19 mouse cellular contexts compared by ENCODE assay signal in genomic region chr11:84048411-84048810, GRCm38 (mm10). TPM values are rescaled to one million over a fixed set of nuclear protein-coding genes. Genes with fewer than 3 reads are reported as not detected.
DNase-seq lines count a peak whose midpoint lies in the region; ATAC-seq and TF ChIP-seq lines count a peak whose summit lies in the region.
"Had no signal": no experiment of that assay in that cellular context is flagged by ENCODE, and none has a peak within 500 bp of the region (broad histone marks: within the 10 kb centered on the region; RNA-seq: fewer than 3 reads in every experiment).

No protein-coding gene starts in this region.

- H3K36me3 ChIP-seq in hindbrain, embryonic 16.5 days (ENCODE audit: control insufficient read depth, insufficient read depth, low read length), result no peaks in the 10 kb centered on the region
- no peaks in the 10 kb centered on the region for H3K36me3 ChIP-seq in hindbrain, postnatal 0 days (ENCODE audit: insufficient read depth, low read length)
- H3K36me3 ChIP-seq in midbrain, embryonic 15.5 days (replicated peaks), result no peaks in the 10 kb centered on the region
- H3K36me3 ChIP-seq in midbrain, embryonic 16.5 days (ENCODE audit: control insufficient read depth, insufficient read depth, low read length), result no peaks in the 10 kb centered on the region
- H3K36me3 ChIP-seq in forebrain, embryonic 13.5 days (ENCODE audit: poor library complexity, severe bottlenecking), result no peaks in the 10 kb centered on the region
- no peaks in the 10 kb centered on the region for H3K36me3 ChIP-seq in neural tube, embryonic 15.5 days
- H3K36me3 ChIP-seq: limb, embryonic 10.5 days; liver, embryonic 12.5 days had no signal

- DNase-seq in hindbrain, postnatal 0 days (ENCODE audit: low spot score), result no peak
- no peak for DNase-seq in cerebellum, adult 11-12 months
- DNase-seq in kidney, postnatal 4 days, result no peak
- DNase-seq: adrenal gland, postnatal 10 days; cerebellum, adult 9-11 months; heart, adult 2 months; heart, postnatal 14 days; kidney, adult 9 months; thymus, postnatal 36 days had no signal

- H3K27me3 ChIP-seq in hindbrain, embryonic 16.5 days (replicated peaks; ENCODE audit: control insufficient read depth, insufficient read depth, low read length), result no peaks in the 10 kb centered on the region
- no peaks in the 10 kb centered on the region for H3K27me3 ChIP-seq in hindbrain, postnatal 0 days (ENCODE audit: insufficient read depth, low read length)
- no peaks in the 10 kb centered on the region for H3K27me3 ChIP-seq in midbrain, embryonic 15.5 days (replicated peaks)
- no peaks in the 10 kb centered on the region for H3K27me3 ChIP-seq in midbrain, embryonic 16.5 days (ENCODE audit: control insufficient read depth, insufficient read depth, low read depth, low read length)
- no peaks in the 10 kb centered on the region for H3K27me3 ChIP-seq in forebrain, embryonic 13.5 days
- H3K27me3 ChIP-seq in neural tube, embryonic 15.5 days (replicated peaks), result no peaks in the 10 kb centered on the region

- H3K4me3 ChIP-seq in hindbrain, embryonic 16.5 days (ENCODE audit: low read length), result no peak overlapping the region
- H3K4me3 ChIP-seq in hindbrain, postnatal 0 days (ENCODE audit: low read length), result no peak overlapping the region
- no peak overlapping the region for H3K4me3 ChIP-seq in midbrain, embryonic 15.5 days
- H3K4me3 ChIP-seq in midbrain, embryonic 16.5 days (ENCODE audit: low read depth, low read length), result no peak overlapping the region
- no peak overlapping the region for H3K4me3 ChIP-seq in forebrain, embryonic 13.5 days
- no peak overlapping the region for H3K4me3 ChIP-seq in neural tube, embryonic 15.5 days (replicated peaks)
- H3K4me3 ChIP-seq: heart, adult 2 months; limb, embryonic 10.5 days; liver, embryonic 12.5 days; megakaryocyte, embryonic 14.5 days had no signal

- no peaks in the 10 kb centered on the region for H3K9me3 ChIP-seq in hindbrain, embryonic 16.5 days (ENCODE audit: control insufficient read depth, low read length)
- no peaks in the 10 kb centered on the region for H3K9me3 ChIP-seq in hindbrain, postnatal 0 days (ENCODE audit: low read length)
- H3K9me3 ChIP-seq in midbrain, embryonic 15.5 days, result no peaks in the 10 kb centered on the region
- H3K9me3 ChIP-seq in midbrain, embryonic 16.5 days (replicated peaks; ENCODE audit: control insufficient read depth, low read length, poor library complexity, severe bottlenecking), result no peaks in the 10 kb centered on the region
- H3K9me3 ChIP-seq in forebrain, embryonic 13.5 days (replicated peaks), result no peaks in the 10 kb centered on the region
- H3K9me3 ChIP-seq in neural tube, embryonic 15.5 days (replicated peaks), result no peaks in the 10 kb centered on the region
- H3K9me3 ChIP-seq: G1E; limb, embryonic 10.5 days; liver, embryonic 12.5 days; megakaryocyte, embryonic 14.5 days had no signal

- H3K9ac ChIP-seq in hindbrain, embryonic 16.5 days (ENCODE audit: low read depth, low read length), result no peak overlapping the region
- no peak overlapping the region for H3K9ac ChIP-seq in hindbrain, postnatal 0 days (replicated peaks; ENCODE audit: low read length)
- H3K9ac ChIP-seq in midbrain, embryonic 15.5 days, result no peak overlapping the region
- H3K9ac ChIP-seq in midbrain, embryonic 16.5 days (ENCODE audit: low read depth, low read length), result no peak overlapping the region
- no peak overlapping the region for H3K9ac ChIP-seq in forebrain, embryonic 13.5 days
- 0 out of 2 replicates have a peak overlapping the region, but pooled peaks have one; percentile 20 for H3K9ac ChIP-seq in neural tube, embryonic 15.5 days (replicated peaks)
- H3K9ac ChIP-seq: liver, embryonic 12.5 days had no signal

- H3K4me2 ChIP-seq in hindbrain, embryonic 16.5 days (ENCODE audit: low read length), result no peak overlapping the region
- no peak overlapping the region for H3K4me2 ChIP-seq in hindbrain, postnatal 0 days (ENCODE audit: low read depth, low read length)
- no peak overlapping the region for H3K4me2 ChIP-seq in midbrain, embryonic 15.5 days
- no peak overlapping the region for H3K4me2 ChIP-seq in midbrain, embryonic 16.5 days (ENCODE audit: low read length)
- no peak overlapping the region for H3K4me2 ChIP-seq in forebrain, embryonic 13.5 days
- H3K4me2 ChIP-seq in neural tube, embryonic 15.5 days, result no peak overlapping the region
- H3K4me2 ChIP-seq: liver, embryonic 12.5 days had no signal

- no peak for TF ChIP-seq CTCF in hindbrain, postnatal 0 days (IDR thresholded peaks at IDR 0.05; ENCODE audit: low read depth)

- ATAC-seq in hindbrain, embryonic 16.5 days, result peak; percentile 43; the same call in 1 of the 2 replicates
- no peak for ATAC-seq in hindbrain, postnatal 0 days
- ATAC-seq in midbrain, embryonic 15.5 days (replicated peaks), result no peak
- no peak for ATAC-seq in midbrain, embryonic 16.5 days
- ATAC-seq in forebrain, embryonic 13.5 days, result 0 out of 2 replicates have a peak, but pooled peaks have one; percentile 52
- no peak for ATAC-seq in neural tube, embryonic 15.5 days (ENCODE audit: low FRiP score)
- ATAC-seq: inflammation-experienced regulatory T-cells, adult 6 months; liver, embryonic 12.5 days had no signal

- 50% methylated on average over 10 of the region's 10 CpGs for WGBS in hindbrain, embryonic 16.5 days
- WGBS in hindbrain, postnatal 0 days, result 51% methylated on average over 10 of the region's 10 CpGs
- WGBS in midbrain, embryonic 15.5 days, result 45% methylated on average over 10 of the region's 10 CpGs
- 44% methylated on average over 10 of the region's 10 CpGs for whole genome bisulfite sequencing in midbrain, embryonic 16.5 days
- 67% methylated on average over 10 of the region's 10 CpGs for WGBS in forebrain, embryonic 13.5 days
- WGBS in neural tube, embryonic 15.5 days, result 46% methylated on average over 10 of the region's 10 CpGs

- H3K27ac ChIP-seq in hindbrain, embryonic 16.5 days (ENCODE audit: low read depth, low read length), result no peak overlapping the region
- H3K27ac ChIP-seq in hindbrain, postnatal 0 days, result no peak overlapping the region
- H3K27ac ChIP-seq in midbrain, embryonic 15.5 days, result peak overlapping the region; percentile 48; the same call in 1 of the 2 replicates
- no peak overlapping the region for H3K27ac ChIP-seq in midbrain, embryonic 16.5 days (ENCODE audit: low read length)
- H3K27ac ChIP-seq in forebrain, embryonic 13.5 days, result peak overlapping the region; percentile 72
- H3K27ac ChIP-seq in neural tube, embryonic 15.5 days (replicated peaks), result no peak overlapping the region
- H3K27ac ChIP-seq: heart, adult 2 months; limb, embryonic 10.5 days; liver, embryonic 12.5 days had no signal

- H3K4me1 ChIP-seq in hindbrain, embryonic 16.5 days (ENCODE audit: control insufficient read depth, insufficient read depth, low read depth, low read length), result peaks cover 6% of the 10 kb centered on the region
- peaks cover 9% of the 10 kb centered on the region; the same call in 1 of the 2 replicates for H3K4me1 ChIP-seq in hindbrain, postnatal 0 days (ENCODE audit: insufficient read depth, low read length)
- peaks cover 18% of the 10 kb centered on the region for H3K4me1 ChIP-seq in midbrain, embryonic 15.5 days
- peaks cover 18% of the 10 kb centered on the region for H3K4me1 ChIP-seq in midbrain, embryonic 16.5 days (ENCODE audit: control insufficient read depth, insufficient read depth, low read length)
- peaks cover 43% of the 10 kb centered on the region for H3K4me1 ChIP-seq in forebrain, embryonic 13.5 days
- H3K4me1 ChIP-seq in neural tube, embryonic 15.5 days, result peaks cover 30% of the 10 kb centered on the region

RNA-seq across cellular contexts. Expression of gene Dusp14, which starts 20.6 kb away (rescaled TPM):
- 13.0 and 13.1 TPM in 2 replicates for polyA plus RNA-seq in hindbrain, embryonic 16.5 days (2015; fragmentation: Nextera tagmentation; extraction: Ambion mirVana)
- 8.8 and 16.1 TPM in 2 replicates for total RNA-seq in hindbrain, postnatal 0 days (2014; rRNA removed)
- 12.6 and 15.4 TPM in 2 replicates for polyA plus RNA-seq in hindbrain, postnatal 0 days (2015; fragmentation: Nextera tagmentation; extraction: Ambion mirVana)
- polyA plus RNA-seq in midbrain, embryonic 15.5 days (2015; fragmentation: Nextera tagmentation; extraction: Ambion mirVana), result 11.0 TPM in 2 replicates
- polyA plus RNA-seq in midbrain, embryonic 16.5 days (2015; fragmentation: Nextera tagmentation; extraction: Ambion mirVana), result 11.0 and 11.8 TPM in 2 replicates
- 27.6 and 33.8 TPM in 2 replicates for polyA plus RNA-seq in forebrain, embryonic 13.5 days (2015; fragmentation: Nextera tagmentation; extraction: Ambion mirVana)
- polyA plus RNA-seq in neural tube, embryonic 15.5 days (2015; fragmentation: Nextera tagmentation; extraction: Ambion mirVana), result 6.0 and 11.5 TPM in 2 replicates
- total RNA-seq: G1E had no signal
- polyA plus RNA-seq: G1E had no signal

Comparison
In these comparisons a context has a peak if more than half of its experiments do, and no peak if none do; other contexts are left out.
1. ATAC-seq: peak in hindbrain, embryonic 16.5 days (single experiment) and forebrain, embryonic 13.5 days (single experiment); none in hindbrain, postnatal 0 days (single experiment), midbrain, embryonic 15.5 days (single experiment), midbrain, embryonic 16.5 days (single experiment) and neural tube, embryonic 15.5 days (single experiment).
2. H3K27ac ChIP-seq: peak in midbrain, embryonic 15.5 days (single experiment) and forebrain, embryonic 13.5 days (single experiment); none in hindbrain, embryonic 16.5 days (single experiment), hindbrain, postnatal 0 days (single experiment), midbrain, embryonic 16.5 days (single experiment) and neural tube, embryonic 15.5 days (single experiment).